Mouse (Mus musculus) forebrain, postnatal 0 days (tissue): Measurements from ENCODE around the gene Znrf2. TPM values are rescaled to one million over a fixed set of nuclear protein-coding genes. Genes with fewer than 3 reads are reported as not detected.

Experiments used
- ATAC-seq: fragments of 200-750 bp; cut with Nextera tagmentation; 2 replicates; pipeline ENCODE4 v1.8.0; 2017; ENCODE audit warnings: mild to moderate bottlenecking, moderate library complexity
- DNase-seq: peaks from one replicate; pipeline ENCODE4 v3.0.0-alpha.2; 2015
- H3K27ac ChIP-seq: fragments of 300-500 bp; sonication (generic); 2 replicates; pipeline ENCODE4 v1.5.1; 2014; ENCODE audit warnings: low read depth, mild to moderate bottlenecking, antibody characterized with exemption, low read length, moderate library complexity, mixed read lengths
- H3K27me3 ChIP-seq: fragments of 300-500 bp; sonication (generic); 2 replicates; pipeline ENCODE4 v1.6.1; 2014; ENCODE audit warnings: mild to moderate bottlenecking, low read length, mixed read lengths; ENCODE audit not compliant: insufficient read depth
- H3K36me3 ChIP-seq: fragments of 300-500 bp; sonication (generic); 2 replicates; pipeline ENCODE4 v1.6.1; 2014; ENCODE audit warnings: mild to moderate bottlenecking, moderate library complexity; ENCODE audit not compliant: insufficient read depth
- H3K4me1 ChIP-seq: fragments of 300-500 bp; sonication (generic); 2 replicates; pipeline ENCODE4 v1.6.1; 2014; ENCODE audit warnings: antibody characterized with exemption; ENCODE audit not compliant: insufficient read depth
- H3K4me2 ChIP-seq: fragments of 300-500 bp; sonication (generic); 2 replicates; pipeline ENCODE4 v1.6.1; 2014; ENCODE audit warnings: low read depth, mild to moderate bottlenecking, moderate library complexity
- H3K4me3 ChIP-seq: fragments of 300-500 bp; sonication (generic); 2 replicates; pipeline ENCODE4 v1.5.1; 2014; ENCODE audit warnings: low read depth, low read length, mixed read lengths
- H3K9ac ChIP-seq: fragments of 300-500 bp; sonication (generic); 2 replicates; pipeline ENCODE4 v1.6.1; 2014; ENCODE audit warnings: mild to moderate bottlenecking
- H3K9me3 ChIP-seq: fragments of 300-500 bp; sonication (generic); 2 replicates; pipeline ENCODE4 v1.6.1; 2016; ENCODE audit warnings: low read length
- CTCF ChIP-seq: sonication (generic); IDR thresholded peaks from 2 replicates; pipeline ENCODE4 v1.5.1; 2016; ENCODE audit warnings: antibody characterized with exemption, control low read depth, low read depth
- WGBS: fragments of 180-500 bp; shearing (Covaris S2); extraction: QIAGEN DNeasy Blood & Tissue Kit; methylation state at CpG from one replicate; pipeline ENCODE4 v1.1.7; 2014; 5-methylcytosine and 5-hydroxymethylcytosine counted together
- polyA plus RNA-seq: library from polyadenylated mRNA; unstranded; fragments of >200 nt; fragmentation: Nextera tagmentation; extraction: Ambion mirVana; gene quantifications from 2 replicates; pipeline ENCODE4 v1.2.1, GENCODE M21; 2015
- total RNA-seq: library from RNA; depleted of rRNA; stranded (reverse); fragments of >200 nt; gene quantifications from 2 replicates; pipeline ENCODE4 v1.2.3, GENCODE M21; 2014

Gene Znrf2
- total and polyA plus RNA-seq, 2 experiments from 2014 or later = 13.1 to 83.8 TPM

DNA sequence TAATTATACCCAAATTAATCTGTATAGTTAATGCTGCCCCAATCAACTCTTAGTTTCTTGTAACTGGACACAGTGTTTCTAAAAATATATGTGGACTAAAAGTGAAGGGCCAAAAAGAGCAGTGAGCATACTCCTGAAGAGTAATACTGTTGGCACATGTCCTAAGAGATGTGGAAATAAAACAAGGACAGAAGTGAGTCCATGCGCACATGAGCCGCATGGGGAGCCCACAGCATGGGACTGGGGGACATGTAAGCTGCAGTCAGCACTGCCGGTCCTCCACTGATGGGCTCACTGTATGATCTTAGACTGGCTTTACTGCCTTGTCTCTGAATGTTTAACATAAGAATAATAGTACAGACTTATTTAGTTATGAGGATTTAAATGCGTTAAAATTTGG is 63.4 kb downstream of the Znrf2 start:
- TF ChIP-seq CTCF = no peak
- Histone ChIP-seq H3K27ac (no peak overlapping the region), H3K4me1 (no peaks in the 10 kb centered on the region), H3K27me3 (no peaks in the 10 kb centered on the region), H3K9ac (no peak overlapping the region), H3K36me3 (no peaks in the 10 kb centered on the region), H3K9me3 (no peaks in the 10 kb centered on the region), H3K4me2 (no peak overlapping the region), H3K4me3 (no peak overlapping the region)
- 91% methylated on average over 4 of the region's 4 CpGs for WGBS
- no peak for ATAC-seq
- no peak for DNase-seq

DNA sequence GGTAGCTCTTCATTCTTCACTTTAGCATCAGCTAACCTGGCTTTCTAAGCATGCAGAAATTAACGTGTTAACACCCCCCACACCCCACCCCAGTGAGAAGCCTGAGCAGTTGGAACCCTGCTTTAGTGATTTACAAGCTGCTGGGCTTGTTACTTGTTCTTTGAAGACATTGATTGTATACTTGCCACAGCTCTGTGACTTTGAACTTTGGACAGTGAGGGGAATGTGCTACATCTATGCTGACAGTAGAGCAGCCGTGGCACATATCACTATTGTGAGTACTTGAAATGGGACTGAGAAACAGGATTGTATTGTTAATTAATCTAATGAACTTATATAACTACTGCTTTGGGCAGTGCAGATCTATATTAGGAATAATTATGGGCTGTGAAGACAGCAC is 66.7 kb downstream of the Znrf2 start:
- Histone ChIP-seq H3K9ac (no peak overlapping the region), H3K4me1 (no peaks in the 10 kb centered on the region), H3K27me3 (no peaks in the 10 kb centered on the region), H3K36me3 (no peaks in the 10 kb centered on the region; the same call in 1 of the 2 replicates), H3K9me3 (no peaks in the 10 kb centered on the region), H3K4me2 (no peak overlapping the region), H3K4me3 (no peak overlapping the region), H3K27ac (no peak overlapping the region)
- DNase-seq = no peak
- no peak for TF ChIP-seq CTCF
- 71% methylated on average over 2 of the region's 2 CpGs for WGBS
- no peak for ATAC-seq

DNA sequence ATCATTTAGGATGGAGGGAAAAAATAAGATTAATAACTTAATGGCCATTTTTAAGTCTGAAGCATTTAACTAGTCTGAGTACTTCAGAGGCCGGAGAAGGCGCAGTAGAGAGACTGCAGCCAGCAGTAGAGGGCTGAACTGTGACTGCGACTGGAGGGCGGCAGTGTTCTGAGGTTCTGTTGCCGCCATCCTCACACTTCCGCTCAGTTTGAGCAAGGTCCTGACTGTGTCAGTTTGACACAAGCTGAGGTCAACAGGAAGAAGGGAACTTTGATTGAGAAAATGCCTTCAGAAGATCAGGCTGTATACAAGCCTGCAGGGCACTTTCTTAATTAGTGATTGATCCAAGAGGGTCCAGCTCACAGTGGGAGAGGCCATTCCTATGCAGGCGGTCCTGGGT is 69.5 kb downstream of the Znrf2 start:
- Histone ChIP-seq H3K4me3 (no peak overlapping the region), H3K9ac (no peak overlapping the region), H3K9me3 (no peaks in the 10 kb centered on the region), H3K4me1 (no peaks in the 10 kb centered on the region), H3K36me3 (no peaks in the 10 kb centered on the region; the same call in 1 of the 2 replicates), H3K27me3 (no peaks in the 10 kb centered on the region), H3K4me2 (no peak overlapping the region), H3K27ac (no peak overlapping the region)
- ATAC-seq (no peak), DNase-seq (no peak)
- 61% methylated on average over 7 of the region's 7 CpGs for WGBS
- no peak for TF ChIP-seq CTCF

DNA sequence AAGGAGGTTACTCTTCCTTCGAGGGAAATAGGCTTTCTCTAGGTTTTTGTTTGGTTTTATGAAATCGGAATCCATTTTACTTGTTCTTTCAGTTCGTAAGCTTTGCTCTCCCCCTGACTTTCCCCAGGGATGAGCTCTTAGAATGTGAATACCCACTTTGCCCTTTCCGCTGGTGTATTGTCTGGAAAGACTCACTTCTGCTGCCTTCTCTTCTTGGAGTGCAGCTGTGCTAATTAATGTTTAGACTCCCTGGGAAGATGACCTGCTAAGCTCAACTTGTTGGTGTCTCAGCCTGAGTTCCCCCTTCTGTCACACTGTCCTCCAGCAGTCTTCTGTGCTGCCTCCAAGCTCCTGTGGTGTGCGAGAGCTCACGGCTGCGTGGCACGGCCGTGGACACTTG is 73.5 kb downstream of the Znrf2 start:
- DNase-seq = no peak
- 47% methylated on average over 9 of the region's 9 CpGs for WGBS
- TF ChIP-seq CTCF = no peak
- Histone ChIP-seq H3K4me2 (no peak overlapping the region), H3K27me3 (no peaks in the 10 kb centered on the region), H3K4me3 (no peak overlapping the region), H3K9me3 (no peaks in the 10 kb centered on the region), H3K36me3 (no peaks in the 10 kb centered on the region; the same call in 1 of the 2 replicates), H3K4me1 (no peaks in the 10 kb centered on the region), H3K9ac (no peak overlapping the region), H3K27ac (no peak overlapping the region)
- no peak for ATAC-seq

DNA sequence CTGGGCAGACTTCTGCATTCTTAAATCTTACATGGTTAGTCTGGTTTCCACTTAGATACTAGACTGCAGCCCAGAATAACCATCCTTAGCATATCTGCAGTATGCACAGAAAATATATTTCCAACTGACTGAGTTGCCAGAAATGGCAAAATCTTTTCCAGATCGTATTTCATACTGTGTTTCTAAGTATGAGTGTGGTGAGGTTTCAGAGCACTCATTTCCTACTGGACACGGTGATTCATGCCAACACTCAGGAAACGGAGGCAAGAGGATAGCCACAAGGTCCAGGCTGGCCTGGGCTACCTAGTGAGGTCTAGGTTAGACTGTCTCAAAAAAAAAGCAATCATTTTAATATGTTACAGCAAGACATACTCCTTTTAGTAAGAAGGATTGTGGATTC is 74.7 kb downstream of the Znrf2 start:
- no peak overlapping the region for H3K4me3 ChIP-seq
- ATAC-seq (peak; percentile 45; the same call in 1 of the 2 replicates), DNase-seq (no peak)
- no peak for TF ChIP-seq CTCF
- no peak overlapping the region for H3K27ac ChIP-seq
- H3K4me2 ChIP-seq = no peak overlapping the region
- H3K9me3 ChIP-seq = no peaks in the 10 kb centered on the region
- no peaks in the 10 kb centered on the region for H3K4me1 ChIP-seq
- no peaks in the 10 kb centered on the region for H3K27me3 ChIP-seq
- no peak overlapping the region for H3K9ac ChIP-seq
- WGBS = 82% methylated on average over 3 of the region's 3 CpGs
- no peaks in the 10 kb centered on the region for H3K36me3 ChIP-seq

DNA sequence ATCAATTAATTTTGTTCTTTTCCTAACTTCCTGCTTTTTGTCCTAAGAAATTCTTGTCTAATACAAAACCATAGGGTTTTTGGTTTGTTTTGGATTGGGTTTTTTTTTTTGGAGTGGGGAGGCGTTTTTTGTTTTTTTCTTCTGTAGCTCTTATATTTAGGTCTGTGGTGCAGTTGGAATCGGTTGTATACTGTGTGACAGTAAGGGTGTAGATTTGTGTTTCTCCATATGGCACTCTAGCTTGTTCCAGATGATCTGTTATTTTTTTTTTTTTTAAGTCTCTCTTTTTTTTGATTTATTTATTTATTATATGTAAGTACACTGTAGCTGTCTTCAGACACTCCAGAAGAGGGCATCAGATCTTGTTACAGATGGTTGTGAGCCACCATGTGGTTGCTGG is 83.5 kb downstream of the Znrf2 start:
- Histone ChIP-seq H3K4me2 (no peak overlapping the region), H3K9me3 (no peaks in the 10 kb centered on the region), H3K36me3 (no peaks in the 10 kb centered on the region), H3K9ac (no peak overlapping the region), H3K4me3 (no peak overlapping the region), H3K27ac (no peak overlapping the region), H3K27me3 (no peaks in the 10 kb centered on the region), H3K4me1 (no peaks in the 10 kb centered on the region; the same call in 1 of the 2 replicates)
- TF ChIP-seq CTCF = no peak
- ATAC-seq = peak; percentile 71
- 61% methylated on average over 2 of the region's 2 CpGs for WGBS
- no peak for DNase-seq

DNA sequence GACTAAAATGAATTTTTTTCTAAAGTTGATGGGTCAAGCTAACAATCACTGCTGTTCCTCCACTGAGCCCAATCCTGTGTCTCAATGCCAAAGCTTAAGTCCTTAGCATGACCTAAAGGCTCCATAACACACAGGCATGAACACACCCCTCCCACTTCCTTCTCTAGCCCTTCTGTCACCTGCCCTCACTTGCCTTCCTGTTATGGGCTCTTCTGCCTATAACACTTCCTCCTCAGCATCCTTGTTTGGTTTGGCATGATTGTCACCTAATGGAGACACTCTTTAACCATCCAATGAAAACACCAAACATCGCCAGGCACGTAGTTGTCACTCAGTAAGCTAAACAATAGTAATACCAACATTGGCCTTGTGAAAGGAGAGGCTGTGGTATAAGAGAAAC is 85.8 kb downstream of the Znrf2 start:
- ATAC-seq (no peak), DNase-seq (no peak)
- Histone ChIP-seq H3K36me3 (no peaks in the 10 kb centered on the region), H3K9me3 (no peaks in the 10 kb centered on the region), H3K27me3 (no peaks in the 10 kb centered on the region), H3K4me3 (no peak overlapping the region), H3K9ac (no peak overlapping the region), H3K4me1 (no peaks in the 10 kb centered on the region; the same call in 1 of the 2 replicates), H3K4me2 (no peak overlapping the region), H3K27ac (no peak overlapping the region)
- WGBS = 90% methylated on average over 2 of the region's 2 CpGs
- TF ChIP-seq CTCF = no peak
